Mouse (Mus musculus) heart, adult 18-20 months (tissue): ENCODE results near the gene Lpp. TPM values are rescaled to one million over a fixed set of nuclear protein-coding genes. Genes with fewer than 3 reads are reported as not detected.

Source experiments
- DNase-seq, 2 experiments: peaks; one replicate each; pipeline ENCODE4 v3.0.0; 2021 to 2022; ENCODE audit warnings: mixed read lengths in 1 of 2
- total RNA-seq, 2 experiments: library from RNA; stranded (reverse); gene quantifications; 2 replicates each; pipeline ENCODE4 v1.2.3; 2021

The Lpp gene
- total RNA-seq, 2 experiments from 2014 or later: 20.7 to 25.2 TPM

GRCm38 (mm10) chr16:24806093-24806492, 412.8 kb downstream of the Lpp start:
- no peak for DNase-seq

- no peak for DNase-seq
Observed at GRCm38 (mm10) chr16:24807565-24807964, 414.3 kb downstream of the Lpp start.

DNA sequence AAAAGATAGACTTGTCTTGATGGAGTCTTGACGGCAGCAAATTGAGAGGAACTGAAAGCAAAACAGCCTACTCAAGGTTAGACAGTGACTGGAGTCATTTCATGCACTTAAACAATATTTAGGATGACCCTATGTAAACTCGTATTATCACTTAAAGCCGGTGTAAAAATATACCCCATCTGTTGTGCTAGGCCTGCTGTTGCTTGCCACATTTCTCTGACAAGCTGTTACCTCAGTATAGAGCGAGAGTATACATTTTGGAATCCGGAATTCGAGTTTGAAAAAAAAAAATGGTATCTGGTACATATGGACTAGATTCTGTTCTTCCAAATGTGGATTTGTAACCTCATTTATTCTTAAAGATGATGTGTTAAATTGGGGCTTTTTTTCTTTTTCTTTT, 416.5 kb downstream of the Lpp start:
- no peak for DNase-seq

GRCm38 (mm10) chr16:24816621-24817020, 423.3 kb downstream of the Lpp start:
- DNase-seq: no peak

DNA sequence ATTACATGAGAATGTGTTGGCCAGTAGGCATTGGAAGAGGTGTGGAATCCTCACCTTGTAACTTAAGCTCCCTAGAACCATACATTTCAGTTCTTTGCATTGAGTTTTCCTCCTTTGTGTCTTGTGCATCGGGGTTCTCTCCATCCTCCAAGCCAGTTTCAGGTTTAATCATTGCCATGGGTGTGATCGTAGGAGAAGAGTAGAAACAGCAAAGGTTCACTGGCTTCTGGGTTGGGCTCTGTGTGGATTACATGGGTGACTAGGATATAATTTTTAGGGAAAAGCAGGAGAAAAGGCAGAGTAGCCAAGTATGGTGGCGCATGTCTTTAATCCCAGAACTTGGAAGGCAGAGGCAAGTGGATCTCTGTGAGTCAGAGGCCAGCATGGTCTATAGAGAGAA, 424.1 kb downstream of the Lpp start:
- no peak for DNase-seq

GRCm38 (mm10) chr16:24819127-24819526, 425.8 kb downstream of the Lpp start:
- DNase-seq: peak in 1 of 2 experiments; percentile 10

DNA sequence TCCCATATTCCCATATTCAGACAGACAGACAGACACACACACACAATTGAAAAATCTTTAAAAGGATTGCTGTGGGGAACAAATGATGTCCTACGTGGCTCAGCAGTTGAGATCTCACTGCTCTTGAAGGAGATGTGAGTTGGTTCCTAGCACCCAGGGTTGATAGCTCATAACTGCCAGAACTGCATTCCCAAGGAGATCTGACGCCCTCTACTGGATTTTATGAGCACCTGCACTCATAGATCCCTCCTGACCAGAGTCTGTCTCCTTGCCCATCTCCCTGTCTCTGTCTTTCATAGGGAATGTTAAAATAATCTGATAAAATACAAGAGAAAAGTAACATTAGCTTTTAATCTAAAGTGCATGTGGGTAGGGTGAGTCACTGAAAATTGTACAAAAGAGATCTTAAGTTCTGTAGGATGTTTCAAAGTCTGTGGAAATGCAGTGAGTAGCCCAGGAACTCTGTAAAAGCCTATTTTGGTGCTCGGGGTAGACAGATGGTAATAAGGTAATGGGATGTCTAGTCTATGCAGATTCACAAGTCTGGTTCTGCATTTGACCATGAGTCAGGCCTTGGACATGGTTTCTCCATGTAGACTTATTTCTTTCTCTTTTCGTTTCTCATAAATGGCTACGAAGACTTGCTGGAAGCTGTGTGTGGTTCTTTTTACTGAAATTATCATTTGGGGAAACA, 429.0 kb downstream of the Lpp start:
- no peak for DNase-seq

GRCm38 (mm10) chr16:24822918-24823317, 429.6 kb downstream of the Lpp start:
- no peak for DNase-seq

DNA sequence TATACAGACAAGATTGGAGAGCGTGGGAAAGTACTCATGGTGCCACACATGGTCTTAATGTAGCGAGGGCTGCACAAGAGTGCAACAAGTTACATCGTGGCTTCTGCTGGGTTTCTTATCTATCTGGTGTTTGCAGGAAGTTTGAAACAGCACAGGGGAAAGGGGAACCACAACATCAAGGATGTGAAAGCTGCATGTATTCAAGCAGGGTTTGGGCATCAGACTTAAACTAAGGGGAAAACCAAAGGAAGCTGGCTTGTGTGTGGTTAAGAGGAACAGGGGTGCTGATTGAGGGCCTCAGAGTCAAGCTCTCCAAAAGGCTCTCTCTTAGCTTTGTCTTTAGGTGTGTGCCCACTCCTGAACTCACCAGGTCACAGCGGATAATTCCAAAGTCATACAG, 433.1 kb downstream of the Lpp start:
- DNase-seq: peak in 1 of 2 experiments; percentile 33

- DNase-seq: no peak
Observed at GRCm38 (mm10) chr16:24828207-24828803, 435.0 kb downstream of the Lpp start.

DNA sequence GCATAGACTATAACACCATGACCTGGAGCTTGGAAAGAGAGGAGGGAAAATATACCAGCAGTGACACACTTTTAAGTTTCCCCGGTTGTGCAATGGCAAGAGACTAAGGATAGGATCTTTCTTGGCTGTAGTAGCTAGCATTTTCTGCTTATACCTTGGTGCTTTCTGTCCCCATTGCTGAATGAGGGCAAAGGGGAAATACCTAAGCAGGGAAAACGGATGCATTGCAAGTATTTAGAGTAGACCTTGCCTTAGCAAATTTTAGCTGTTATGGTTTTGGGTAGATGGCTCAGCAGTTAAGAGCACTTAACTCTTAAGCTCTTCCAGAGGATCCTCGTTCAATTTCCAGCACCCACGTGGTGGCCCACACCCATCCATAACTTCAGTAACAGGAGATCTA, 436.6 kb downstream of the Lpp start:
- DNase-seq: no peak

- peak in 1 of 2 experiments; percentile 2 for DNase-seq
Observed at GRCm38 (mm10) chr16:24830939-24831338, 437.6 kb downstream of the Lpp start.

- DNase-seq: no peak
Observed at GRCm38 (mm10) chr16:24833221-24833620, 439.9 kb downstream of the Lpp start.

DNA sequence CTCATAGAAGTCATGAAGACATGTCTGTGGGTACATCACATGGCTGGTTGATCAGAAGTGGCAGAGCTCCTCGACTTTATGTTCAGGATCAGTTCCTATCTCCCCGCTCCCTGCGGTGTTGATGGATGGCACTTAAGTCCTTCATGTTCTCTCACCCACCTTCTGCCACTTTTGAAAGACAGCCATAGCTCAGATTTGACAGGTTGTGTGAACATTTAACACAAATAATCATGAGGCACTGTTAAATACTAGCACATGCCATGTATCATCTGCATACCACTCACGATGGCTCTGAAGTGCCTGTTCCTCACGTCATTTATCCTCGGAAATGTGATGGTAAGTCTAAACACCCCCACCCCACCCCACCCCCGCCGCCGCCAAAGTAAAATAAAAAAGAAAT, 441.2 kb downstream of the Lpp start:
- DNase-seq: no peak

GRCm38 (mm10) chr16:24836550-24836949, 443.2 kb downstream of the Lpp start:
- DNase-seq: no peak

- no peak for DNase-seq
Observed at GRCm38 (mm10) chr16:24839018-24839417, 445.7 kb downstream of the Lpp start.

- DNase-seq: no peak
Observed at GRCm38 (mm10) chr16:24840073-24840472, 446.8 kb downstream of the Lpp start.

- no peak for DNase-seq
Observed at GRCm38 (mm10) chr16:24846141-24846540, 452.8 kb downstream of the Lpp start.

DNA sequence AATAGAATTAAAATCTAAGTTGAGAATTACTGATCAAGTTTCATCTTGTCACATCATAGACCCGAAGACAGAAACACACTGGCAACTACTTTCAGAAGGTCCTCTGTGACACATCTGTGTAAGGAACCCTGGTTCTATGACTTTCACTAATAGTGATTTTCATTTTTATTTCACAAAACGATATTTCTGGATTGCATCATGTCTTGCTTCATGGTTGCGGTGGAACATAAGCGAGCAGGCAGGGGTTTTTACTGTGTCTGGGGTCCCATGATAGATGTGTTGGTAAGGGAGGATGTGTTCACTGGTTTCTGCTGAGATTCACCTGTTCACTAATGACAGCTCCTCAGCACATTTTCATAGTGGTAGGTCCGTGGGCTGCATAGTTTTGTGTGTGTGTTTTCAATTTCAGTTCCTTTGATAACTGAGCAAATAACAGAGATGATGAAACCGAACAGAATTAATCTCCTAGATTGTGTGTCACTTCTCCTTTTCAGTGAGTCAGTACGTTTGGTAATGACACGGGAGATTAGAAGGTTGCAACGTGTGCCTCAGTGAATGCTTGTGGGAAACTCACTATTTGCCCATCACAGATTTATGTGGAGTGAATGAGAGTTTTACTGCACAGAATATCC, 466.3 kb downstream of the Lpp start:
- no peak for DNase-seq

- DNase-seq: no peak
Observed at GRCm38 (mm10) chr16:24860445-24860844, 467.1 kb downstream of the Lpp start.

DNA sequence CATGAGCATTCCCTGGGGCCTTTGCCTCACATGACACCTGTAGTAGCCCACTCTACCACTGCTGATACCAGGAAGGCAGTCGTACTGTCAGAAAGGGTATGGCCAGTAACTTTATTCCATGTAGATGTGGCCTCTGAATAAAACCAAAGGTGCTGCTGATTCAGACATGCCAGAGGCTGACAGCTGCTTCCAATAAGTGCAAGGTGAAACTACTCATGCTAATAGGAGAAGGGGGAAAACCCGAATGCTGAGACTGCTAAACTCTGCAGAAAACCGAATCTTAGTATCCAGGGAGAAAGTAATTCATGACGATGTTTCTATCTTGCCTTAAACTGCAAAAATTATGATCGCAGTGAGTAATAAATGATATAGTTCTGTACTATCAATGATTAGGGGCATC, 468.1 kb downstream of the Lpp start:
- no peak for DNase-seq

GRCm38 (mm10) chr16:24874235-24874634, 480.9 kb downstream of the Lpp start:
- DNase-seq: peak; percentile 62 to 69

DNA sequence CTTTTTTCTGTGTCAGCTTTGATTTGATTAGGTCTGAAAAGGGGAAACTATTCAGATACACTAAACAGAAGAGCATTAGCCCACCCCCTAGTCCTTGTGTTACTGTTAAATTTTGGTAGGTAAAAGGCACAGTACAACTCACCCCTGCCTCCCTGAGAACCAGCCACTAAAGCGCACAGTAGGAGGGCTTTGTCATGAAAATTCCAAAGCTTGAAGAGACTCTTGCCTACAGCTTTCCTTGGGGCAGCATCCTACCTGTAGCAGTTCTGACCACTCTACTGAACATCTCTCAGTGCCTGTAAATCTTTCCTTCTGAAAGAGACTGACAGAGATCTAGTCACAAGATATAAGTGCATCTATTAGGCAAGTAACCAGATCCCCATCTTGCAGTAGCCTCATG, 482.4 kb downstream of the Lpp start:
- DNase-seq: no peak

GRCm38 (mm10) chr16:24878977-24879376, 485.7 kb downstream of the Lpp start:
- no peak for DNase-seq
